Mouse (Mus musculus) layer of hippocampus, postnatal 25 days (tissue): ENCODE measurements at regions not wholly inside any gene's neighbourhood (a gene's known extent, or its start where the extent isn't known, plus 50 kb on each side); places are given as distances from the start of the nearest gene placed in this dataset.
A peak's percentile ranks its signal among the peaks of the same experiment; 100 is the strongest.

Experiments used
- DNase-seq, 2 experiments: peaks; one replicate each; pipeline ENCODE4 v3.0.0; 2022; ENCODE audit warnings: mixed read lengths in 2 of 2, low spot score in 1 of 2; ENCODE audit errors: extremely low spot score in 1 of 2

DNA sequence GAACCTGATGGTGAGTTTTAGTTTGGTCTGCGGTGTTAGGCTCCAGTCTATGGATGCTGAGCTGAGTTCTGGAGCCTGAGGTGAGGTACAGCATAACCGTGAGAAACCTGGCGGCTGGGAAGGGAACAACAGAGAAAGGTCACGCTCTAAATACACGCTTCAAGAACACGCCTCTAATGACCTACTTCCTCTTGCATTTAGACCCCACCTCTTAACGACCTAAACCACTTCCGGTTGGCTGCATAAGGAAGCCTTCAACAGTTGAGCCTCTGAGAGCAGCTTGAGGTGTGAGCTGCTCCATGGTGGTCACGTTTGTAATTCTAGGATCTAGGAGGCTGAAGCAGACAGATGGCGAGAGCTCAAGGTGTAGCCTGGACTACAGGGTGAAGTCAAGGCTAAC lies 175.8 kb downstream of the Zfp365 start:
- DNase-seq, result no peak

DNA sequence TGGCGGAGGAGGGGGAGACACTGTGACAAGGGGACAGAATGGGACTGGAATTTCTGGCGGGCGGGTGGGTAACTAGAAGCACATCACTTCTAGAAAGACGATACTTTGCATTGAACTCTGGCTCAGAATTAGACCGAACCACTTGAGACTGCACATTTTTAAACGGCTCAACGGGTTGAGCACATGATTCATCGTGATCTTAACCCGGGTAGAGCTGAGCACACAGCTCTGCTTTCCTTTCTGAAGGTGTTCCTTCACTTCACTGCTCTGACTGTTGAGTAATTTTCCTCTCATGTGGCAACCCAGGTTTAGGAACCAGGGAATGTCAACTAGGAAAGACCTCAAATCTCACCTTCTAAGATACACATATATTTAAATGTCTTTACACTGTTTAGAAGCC lies 180.9 kb downstream of the Zfp365 start:
- no peak for DNase-seq

DNA sequence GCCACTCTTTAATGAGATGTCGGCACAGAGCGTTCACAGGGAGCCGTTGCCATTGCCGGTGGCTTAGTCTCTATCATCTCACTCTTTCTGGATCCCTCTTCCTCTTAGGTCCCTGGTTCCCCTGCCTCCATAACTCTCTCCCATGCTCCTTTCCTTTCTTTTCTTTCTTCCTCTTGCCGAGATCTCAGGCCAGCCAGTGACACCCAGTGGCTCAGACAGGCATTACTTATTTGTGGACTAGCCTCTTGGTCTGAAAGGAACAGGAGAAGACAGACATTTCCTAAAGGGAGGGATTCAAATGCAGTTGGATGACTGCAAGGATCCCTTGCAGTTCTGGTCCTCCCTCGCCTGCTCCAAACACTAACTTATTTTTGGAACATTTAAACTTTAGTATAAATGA lies 180.5 kb upstream of the Ado start:
- peak; percentile 34 to 66 for DNase-seq

DNA sequence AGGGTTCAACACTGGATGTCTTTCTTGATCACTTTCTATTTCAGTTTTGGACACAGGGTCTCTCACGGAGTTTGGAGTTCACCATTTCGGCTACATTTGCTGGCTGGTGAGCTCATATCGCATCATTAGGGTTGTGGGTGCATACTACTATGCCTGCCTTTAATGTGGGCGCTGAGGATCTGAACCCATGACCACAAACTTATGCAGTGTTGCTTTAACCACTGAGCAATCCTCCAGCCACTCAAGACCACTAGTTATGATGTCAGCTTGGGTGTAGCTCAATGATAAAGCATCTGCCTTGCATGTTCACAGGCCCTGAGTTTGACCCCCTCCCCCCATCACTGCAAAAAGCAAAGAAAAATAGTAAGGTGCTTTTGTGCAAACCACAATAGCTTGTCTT lies 178.8 kb upstream of the Ado start:
- DNase-seq, result no peak

DNA sequence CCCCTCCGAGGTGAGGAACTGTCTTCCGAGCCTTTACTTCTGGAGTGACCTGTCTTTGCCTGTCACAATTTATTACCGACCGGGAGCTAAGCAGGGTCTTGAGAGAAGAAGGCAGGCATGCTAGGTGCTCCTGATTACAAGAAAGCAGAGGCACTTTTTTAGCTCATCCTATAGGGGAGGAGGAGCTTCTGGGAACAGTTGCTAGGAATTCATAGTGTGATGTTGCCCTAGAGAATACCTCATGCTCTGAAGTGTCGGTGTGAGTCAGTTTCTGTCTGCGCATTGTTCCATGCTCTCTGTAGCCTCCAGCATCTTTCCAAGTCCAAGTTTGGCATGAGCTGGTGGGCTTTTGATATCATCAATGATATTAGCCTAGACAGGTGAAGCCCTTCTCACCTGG lies 178.0 kb upstream of the Ado start:
- no peak for DNase-seq

DNA sequence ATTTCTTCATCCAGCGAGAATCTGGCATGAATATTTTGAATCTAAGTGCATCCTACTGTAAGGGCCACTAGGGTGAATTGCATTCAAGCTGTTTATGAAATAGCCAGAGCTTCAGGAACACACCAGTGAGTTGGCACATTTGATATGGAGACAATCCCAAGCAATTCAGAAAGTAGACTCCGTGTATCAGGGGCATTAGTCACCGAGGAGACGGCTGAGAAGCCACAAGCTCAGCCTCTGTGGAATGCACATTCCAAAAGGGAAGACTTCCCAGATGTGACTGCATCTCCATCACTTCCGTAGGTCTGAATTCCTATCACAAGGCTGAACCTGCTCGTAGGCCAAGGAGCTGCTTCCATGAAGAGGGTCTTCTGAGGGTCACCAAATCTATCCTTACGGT lies 177.6 kb upstream of the Ado start:
- DNase-seq, result no peak

DNA sequence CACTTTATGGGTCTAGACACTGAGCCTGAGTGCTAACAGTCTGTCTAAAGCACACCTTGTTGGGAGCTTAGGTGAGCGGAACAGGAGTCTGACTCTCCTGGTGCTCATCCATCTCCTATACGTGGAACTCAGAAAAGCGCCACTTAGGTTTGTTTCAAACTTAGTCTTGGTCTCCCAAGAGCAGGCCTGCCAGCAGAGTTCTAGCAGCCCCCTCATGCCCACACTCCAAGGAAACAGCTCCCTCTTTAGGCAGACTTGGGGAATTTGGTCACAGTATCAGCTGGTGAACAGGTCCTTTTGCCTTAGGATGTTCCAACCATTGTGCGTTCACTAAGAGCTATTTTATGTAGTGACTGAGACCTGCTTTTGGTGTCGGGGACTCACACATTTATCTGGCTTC lies 173.0 kb upstream of the Ado start:
- peak in 1 of 2 experiments; percentile 20 for DNase-seq

DNA sequence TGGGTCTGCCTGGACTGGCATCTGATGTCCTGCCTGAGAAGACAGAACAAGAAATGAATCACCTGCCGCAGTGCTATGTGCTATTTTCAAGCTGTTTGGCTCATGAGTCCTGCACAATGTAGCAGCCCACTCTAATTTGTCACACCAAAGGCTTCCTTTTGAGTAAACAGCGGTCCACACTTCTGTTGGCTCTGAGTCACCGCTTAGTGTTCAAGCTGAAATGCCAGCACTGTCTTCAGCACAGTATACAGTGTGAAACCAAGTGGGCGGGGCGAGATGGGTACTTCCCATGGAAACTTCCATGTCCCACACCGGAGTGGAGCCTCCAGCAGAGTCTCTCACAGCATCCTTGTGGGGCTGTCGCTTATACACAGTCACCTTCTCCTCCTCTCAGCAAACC lies 168.8 kb upstream of the Ado start:
- peak in 1 of 2 experiments; percentile 10 for DNase-seq

DNA sequence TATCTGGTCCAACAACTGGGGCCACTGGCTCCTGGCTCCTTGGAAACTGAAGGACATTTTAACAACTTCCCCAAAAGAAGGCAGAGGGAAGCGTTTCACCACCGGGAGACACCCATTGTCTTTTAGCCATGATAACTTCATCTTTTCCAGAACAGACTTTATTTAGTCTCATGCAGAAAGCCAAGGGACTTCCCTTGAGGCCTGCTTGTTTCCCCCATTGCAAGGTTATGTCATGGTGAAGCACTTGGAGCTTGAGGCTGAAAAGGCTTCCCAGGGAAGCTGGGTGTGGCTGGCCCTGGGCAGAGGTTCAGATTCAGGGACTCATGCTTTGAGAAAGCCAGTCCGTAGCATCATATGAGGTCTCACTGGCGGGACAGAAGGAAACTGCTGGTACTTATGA lies 166.3 kb upstream of the Ado start:
- DNase-seq, result no peak

DNA sequence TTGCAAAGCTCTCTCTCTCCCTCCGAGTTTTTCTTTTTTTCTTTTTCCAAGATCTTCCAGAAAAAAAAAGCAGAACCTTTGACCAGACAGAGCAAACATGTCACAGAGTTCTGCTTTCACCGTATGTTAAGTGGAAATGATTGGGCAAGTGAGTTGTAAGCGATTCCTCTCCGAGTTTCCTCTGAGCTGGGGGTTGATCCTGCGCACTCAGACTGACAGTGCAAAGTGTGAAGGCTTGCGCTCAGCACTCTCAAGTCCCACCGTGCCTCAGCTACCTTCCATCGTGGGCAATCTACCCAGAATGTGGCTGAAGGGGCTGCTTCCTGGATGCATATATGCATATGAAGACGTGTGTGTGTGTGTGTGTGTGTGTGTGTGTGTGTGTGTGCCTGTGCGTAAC lies 164.3 kb upstream of the Ado start:
- no peak for DNase-seq

DNA sequence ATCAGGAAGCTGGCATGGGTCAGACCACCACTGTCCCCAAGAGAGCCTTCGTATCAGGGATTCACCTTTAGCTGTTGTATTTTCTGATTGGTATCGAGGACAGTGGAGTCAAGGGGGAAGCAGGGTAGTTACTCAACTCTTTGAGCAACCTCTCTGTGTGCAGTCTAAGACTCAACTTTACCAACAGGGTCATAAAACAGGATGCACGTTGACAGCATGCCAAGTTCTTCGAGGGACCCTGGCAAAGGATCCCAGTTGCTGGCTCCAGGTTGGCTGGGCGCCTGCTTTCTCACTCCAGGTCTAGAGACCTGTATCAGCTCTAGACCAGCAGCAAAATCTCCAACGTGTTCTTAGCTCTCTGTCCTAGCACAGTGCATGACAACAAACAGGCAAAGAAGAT lies 163.9 kb upstream of the Ado start:
- DNase-seq, result no peak

DNA sequence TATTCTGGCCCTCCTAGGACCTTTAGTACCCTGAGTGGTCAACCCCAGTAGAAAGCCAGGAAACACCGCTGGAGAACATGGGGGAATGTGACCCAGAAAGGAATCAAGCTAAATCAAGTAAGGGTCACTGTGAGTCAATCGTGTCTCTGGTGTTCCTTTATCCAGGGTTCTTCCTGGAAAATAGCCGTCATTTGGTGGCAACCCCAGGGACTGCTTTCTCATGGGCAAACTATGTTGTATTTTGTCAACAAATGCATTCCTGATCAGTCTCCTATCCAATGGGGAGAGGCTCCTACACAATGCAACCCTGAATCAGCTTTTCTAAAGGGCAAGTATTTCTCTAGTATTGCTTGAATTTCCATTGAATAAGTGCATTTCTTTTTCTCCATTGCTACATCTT lies 163.2 kb upstream of the Ado start:
- no peak for DNase-seq

DNA sequence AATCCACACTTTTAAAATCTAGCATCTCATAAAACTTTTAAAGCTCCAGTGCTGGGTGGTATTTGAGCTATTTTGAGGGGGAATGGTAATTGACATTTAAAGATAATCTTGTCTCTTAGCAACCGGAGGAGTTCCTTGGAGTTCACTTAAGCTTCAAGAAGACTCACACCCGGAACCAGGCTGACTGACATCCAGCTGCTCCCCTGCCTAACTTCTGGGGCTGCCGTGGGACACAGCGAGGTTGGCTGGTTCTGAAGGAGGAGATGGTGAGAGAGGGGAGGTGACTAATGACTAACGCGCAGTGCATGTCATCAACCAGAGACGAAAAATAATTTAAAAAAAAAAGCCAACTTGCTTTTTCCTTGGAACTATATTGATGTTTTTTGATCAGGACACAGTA lies 157.7 kb upstream of the Ado start:
- DNase-seq, result no peak

DNA sequence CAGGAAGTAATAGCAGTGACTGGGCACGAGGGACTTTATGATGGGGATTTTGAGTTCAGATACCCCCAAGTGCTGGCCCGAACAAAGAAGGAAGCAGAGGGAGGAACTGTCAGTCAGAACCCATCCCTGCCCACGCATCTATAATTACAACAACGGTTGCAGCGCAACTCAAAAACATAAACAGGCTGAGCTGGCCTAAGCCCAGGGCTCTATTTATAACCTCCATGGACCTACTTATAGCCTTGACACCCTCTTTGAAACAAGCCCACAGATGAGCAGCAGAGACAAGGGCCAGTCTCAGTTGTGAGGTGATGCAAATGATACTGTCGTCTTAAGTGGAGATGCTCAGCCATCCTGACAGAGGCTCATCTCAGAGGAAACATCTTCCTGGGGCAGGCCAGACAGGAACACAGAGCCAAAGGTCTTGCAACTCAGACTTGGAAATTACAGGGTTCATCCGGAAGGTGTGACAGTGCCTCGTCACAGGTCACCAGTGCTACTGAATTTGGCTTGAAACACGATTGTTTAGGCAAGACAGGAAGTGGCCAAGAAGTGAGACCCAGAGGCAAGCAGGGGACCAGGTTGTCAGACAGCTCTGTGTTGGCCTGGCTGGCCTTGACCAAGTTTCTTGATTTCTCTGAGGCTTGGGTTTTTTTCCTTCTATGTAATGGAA lies 154.2 kb upstream of the Ado start:
- DNase-seq, result no peak

DNA sequence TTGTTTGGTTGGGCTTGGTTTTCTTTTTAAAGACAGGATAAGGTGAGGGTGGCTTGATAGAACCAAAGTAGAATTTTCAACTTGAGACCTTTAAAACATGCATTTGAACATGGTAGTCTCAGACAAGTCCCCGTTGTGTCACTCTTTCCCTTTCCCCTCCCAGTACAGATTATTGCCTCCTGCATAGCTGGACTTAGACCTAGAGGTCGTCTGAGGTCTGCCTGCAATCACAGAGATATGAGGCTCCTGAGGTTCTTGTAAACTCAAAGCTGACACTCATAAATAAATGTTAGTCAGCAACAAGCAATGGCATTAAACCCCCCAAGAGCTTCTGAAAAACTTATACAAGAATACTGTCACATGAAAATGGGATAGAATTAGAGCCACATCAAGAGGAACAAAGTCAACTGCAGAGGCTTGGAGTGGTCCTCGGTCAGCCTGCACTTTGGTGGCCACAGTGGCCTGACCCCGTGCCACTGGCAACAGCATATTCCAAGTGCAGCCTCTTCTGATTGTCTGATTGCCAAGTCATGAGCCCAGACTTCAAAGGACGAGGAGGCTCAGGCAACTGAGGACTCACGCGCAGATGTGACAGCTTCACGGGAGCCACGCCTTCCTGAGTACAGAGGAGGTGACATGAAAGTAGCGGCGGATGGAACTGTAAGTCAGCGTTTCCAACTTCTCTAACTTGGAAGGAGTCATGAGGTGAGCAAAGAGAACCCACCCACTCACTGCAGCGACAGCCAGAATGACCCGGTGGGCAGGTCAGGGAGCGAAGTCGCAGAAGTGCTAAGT lies 148.8 kb upstream of the Ado start:
- DNase-seq, result no peak

DNA sequence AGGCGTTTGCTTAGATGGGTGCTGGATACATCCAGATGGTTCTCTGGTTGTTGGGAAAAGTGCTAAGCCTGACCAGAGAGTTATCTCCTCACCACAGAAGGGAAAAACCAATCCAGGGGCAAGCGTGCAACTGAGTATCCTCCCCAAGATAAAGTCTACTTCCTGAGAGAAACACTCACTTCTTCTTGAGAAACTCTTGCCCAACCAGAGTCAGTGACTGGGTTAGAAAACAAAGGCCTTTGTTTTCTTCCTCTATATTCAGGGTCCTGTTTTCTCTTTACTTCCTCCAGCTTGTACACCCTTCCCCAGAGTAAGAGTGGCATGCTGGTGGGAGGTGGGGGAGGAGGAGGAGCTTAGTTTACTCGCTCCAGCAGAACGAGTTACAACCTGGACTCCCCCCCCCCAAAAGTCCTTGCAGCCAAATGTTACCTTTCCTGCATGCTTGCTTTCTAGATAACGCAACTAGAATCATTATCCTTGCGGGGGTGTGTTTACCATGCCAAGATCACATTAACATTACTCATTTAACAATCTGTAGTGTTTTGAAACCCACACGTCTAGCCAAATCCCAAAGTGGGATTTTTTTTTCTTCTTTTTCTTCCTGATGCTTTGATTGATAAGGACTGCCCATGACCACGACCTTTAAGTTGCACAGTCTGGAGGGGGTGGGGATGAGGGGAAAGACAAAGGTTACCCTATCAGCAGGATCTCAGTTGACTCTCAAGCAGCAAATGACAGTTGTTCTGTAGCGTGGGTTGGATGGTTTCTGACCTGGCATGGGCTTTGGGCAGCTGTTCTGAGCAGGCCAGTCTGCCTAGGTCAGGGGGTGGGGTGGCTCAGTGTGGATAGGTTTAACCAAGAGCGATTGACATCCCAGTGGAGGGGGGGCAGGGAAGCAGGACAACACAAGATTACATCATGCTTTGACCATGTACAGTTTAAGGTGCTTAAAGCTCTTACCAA lies 147.4 kb upstream of the Ado start:
- DNase-seq, result no peak

DNA sequence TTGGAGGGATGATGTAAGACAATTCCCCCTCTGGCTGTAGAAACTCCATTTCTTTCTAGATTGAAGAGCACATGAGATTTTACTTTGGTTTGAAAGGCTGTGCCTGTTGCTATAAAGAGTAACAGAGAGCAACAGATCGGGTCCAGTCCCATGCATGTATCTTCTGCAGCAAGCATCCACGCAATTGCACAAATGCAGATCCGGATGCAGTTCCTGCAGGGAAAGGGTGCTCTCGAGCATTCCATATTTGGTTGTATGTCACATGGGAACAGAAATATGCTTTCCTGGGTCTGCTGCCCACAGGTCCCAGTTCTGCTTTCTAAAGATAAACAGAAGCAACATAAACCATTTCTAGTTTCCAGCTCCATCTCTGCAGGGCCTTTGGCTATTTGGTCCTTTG lies 146.0 kb upstream of the Ado start:
- no peak for DNase-seq

DNA sequence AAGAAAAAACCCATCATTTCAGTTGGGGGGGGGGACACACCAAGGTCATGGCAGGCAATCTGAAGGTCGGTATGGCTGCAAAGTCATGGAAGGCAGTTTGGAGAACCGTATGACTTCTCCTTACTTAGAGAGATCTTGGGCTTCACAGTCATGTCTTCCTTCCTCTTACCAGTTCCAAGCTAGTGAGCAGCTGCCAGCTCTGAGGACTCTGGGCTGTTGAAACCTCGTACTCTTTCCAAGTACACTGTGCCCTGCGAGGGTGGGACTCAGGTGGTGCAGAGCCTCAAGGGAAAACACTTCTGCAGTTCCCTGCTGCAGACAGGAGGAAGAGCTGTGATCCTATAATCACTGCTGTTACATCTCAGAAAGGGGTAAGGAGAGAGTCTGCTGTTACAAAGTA lies 144.8 kb upstream of the Ado start:
- DNase-seq, result no peak

DNA sequence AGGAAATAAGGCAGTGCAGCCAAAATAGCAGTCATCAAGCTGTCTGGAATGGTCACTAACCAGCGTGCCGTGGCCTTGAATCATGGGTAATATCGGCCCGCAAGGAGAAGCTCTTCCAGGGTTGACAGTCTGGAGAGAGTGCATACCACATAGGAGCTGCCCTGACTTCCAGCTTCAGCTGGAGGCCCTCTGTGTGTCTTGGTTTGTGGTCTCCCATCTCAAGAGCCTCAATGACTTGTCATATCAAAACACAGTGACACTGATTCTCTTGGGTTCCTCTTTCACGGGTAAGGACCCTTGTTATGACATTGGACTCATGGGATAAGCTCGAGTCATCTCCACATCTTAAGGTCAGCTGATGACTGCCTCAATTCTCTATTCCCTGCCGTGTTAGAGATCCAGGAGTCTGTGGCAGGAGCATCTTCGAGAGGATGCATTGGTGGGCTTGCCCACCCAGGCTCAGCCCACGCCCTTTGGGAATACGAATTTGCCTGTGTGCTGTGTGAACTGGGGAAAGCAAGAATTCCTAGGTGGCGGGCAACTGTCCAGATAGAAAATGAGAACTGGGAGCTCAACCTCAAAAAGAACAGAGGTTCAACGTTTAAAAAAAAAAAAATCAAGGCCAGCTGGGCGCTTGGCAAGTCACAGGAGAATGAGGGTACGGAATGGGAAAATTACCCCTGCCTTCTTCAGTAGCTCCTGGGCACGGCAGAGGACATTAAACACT lies 141.4 kb upstream of the Ado start:
- DNase-seq, result no peak

DNA sequence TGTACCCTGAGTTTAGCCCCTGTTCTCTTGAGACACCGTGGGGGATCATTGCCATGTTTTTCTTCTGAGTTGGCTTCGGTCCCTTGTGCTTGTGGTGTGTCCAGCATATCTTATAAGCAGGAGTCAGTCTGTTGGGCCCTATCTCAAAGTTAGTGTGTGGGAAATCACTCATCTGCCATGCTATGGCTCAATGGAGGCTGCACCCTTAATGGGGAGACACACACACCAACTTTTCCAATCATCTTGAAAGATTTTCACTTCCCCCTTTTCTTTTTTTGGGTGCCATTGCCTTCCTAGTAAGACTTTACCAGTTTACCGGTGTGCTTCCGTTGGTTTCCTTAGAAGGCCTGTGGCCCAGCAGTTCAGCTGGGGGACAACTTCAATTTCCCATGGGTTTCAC lies 130.6 kb upstream of the Ado start:
- DNase-seq, result no peak

DNA sequence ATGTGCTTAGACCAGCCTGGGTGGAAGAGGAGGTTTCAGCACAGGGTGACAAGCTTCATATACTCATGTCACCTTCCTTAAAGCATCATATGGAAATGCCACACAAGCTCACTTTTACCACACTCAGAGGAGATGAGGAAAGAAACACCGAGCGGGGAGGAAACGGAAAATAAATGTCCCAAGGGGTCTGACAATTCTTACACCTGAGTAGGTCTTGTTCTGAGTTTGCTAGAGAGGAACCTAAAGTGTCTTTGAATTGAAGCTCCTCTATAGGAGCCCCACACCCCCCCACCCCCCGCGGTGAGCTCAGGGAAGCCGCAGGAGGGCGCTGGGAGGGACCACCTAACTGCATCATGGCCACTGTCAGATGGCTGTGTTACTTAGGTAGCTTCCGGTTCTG lies 124.7 kb upstream of the Ado start:
- DNase-seq, result no peak
